Mouse (Mus musculus) myocyte (in vitro differentiated cells): ENCODE data around the gene Klrb1b. TPM values are rescaled to one million over a fixed set of nuclear protein-coding genes. Genes with fewer than 3 reads are reported as not detected.

Experiments used
- H3K27me3 ChIP-seq: one replicate; pipeline ENCODE4 v1.6.1; 2011; ENCODE audit not compliant: control insufficient read depth, insufficient read depth, insufficient read length
- H3K36me3 ChIP-seq: one replicate; pipeline ENCODE4 v1.6.1; 2011; ENCODE audit not compliant: control insufficient read depth, insufficient read depth
- H3K4me2 ChIP-seq: one replicate; pipeline ENCODE4 v1.6.1; 2011; ENCODE audit warnings: low read depth, control low read depth
- H3K4me3 ChIP-seq: one replicate; pipeline ENCODE4 v1.5.1; 2011; ENCODE audit warnings: mild to moderate bottlenecking, control low read depth, moderate library complexity
- H3K79me2 ChIP-seq: one replicate; pipeline ENCODE4 v1.6.1; 2011; ENCODE audit not compliant: control insufficient read depth, insufficient read depth
- H3ac ChIP-seq: one replicate; pipeline ENCODE4 v1.6.1; 2011; ENCODE audit not compliant: control insufficient read depth, insufficient read length
- CEBPB ChIP-seq: IDR thresholded peaks from 2 replicates; pipeline ENCODE4 v1.6.1; 2011; ENCODE audit warnings: mild to moderate bottlenecking, moderate library complexity; ENCODE audit not compliant: poor library complexity, insufficient read depth, severe bottlenecking
- E2F4 ChIP-seq: IDR thresholded peaks from one replicate; pipeline ENCODE4 v1.6.1; 2011; ENCODE audit warnings: mild to moderate bottlenecking, control low read depth, moderate library complexity; ENCODE audit not compliant: insufficient read depth
- MAX ChIP-seq: IDR thresholded peaks from one replicate; pipeline ENCODE4 v1.6.1; 2011; ENCODE audit warnings: low read depth, mild to moderate bottlenecking, control low read depth
- MYOD1 ChIP-seq, 3 experiments: IDR thresholded peaks; one replicate each; pipeline ENCODE4 v1.6.1; 2011; ENCODE audit warnings: control low read depth in 2 of 3, low read depth in 2 of 3, mild to moderate bottlenecking in 2 of 3, moderate library complexity in 1 of 3; ENCODE audit not compliant: insufficient read length in 2 of 3, control insufficient read depth in 1 of 3
- MYOG ChIP-seq, 3 experiments: IDR thresholded peaks; one replicate each; pipeline ENCODE4 v1.6.1; 2011; ENCODE audit warnings: control low read depth in 2 of 3, low read depth in 2 of 3, mild to moderate bottlenecking in 2 of 3; ENCODE audit not compliant: insufficient read length in 2 of 3, control insufficient read depth in 1 of 3, insufficient read depth in 1 of 3
- POLR2A ChIP-seq: IDR thresholded peaks from one replicate; pipeline ENCODE4 v1.6.1; 2011; ENCODE audit warnings: low read depth, mild to moderate bottlenecking, control low read depth, moderate library complexity; ENCODE audit not compliant: insufficient read length
- POLR2AphosphoS2 ChIP-seq: IDR thresholded peaks from one replicate; pipeline ENCODE4 v1.6.1; 2011; ENCODE audit warnings: low read depth, control low read depth; ENCODE audit not compliant: insufficient read length
- REST ChIP-seq: IDR thresholded peaks from one replicate; pipeline ENCODE4 v1.6.1; 2011; ENCODE audit warnings: mild to moderate bottlenecking, control low read depth, moderate library complexity; ENCODE audit not compliant: insufficient read depth, insufficient read length
- SRF ChIP-seq: IDR thresholded peaks from one replicate; pipeline ENCODE4 v1.6.1; 2011; ENCODE audit warnings: low read depth; ENCODE audit not compliant: control insufficient read depth, insufficient read length
- TCF12 ChIP-seq: IDR thresholded peaks from one replicate; pipeline ENCODE4 v1.6.1; 2011; ENCODE audit warnings: mild to moderate bottlenecking, control low read depth; ENCODE audit not compliant: poor library complexity, insufficient read depth, severe bottlenecking
- TCF3 ChIP-seq: IDR thresholded peaks from one replicate; pipeline ENCODE4 v1.6.1; 2011; ENCODE audit warnings: low read depth, control low read depth; ENCODE audit not compliant: insufficient read length
- USF1 ChIP-seq: IDR thresholded peaks from one replicate; pipeline ENCODE4 v1.6.1; 2011; ENCODE audit warnings: low read depth, mild to moderate bottlenecking, control low read depth, moderate library complexity
- polyA plus RNA-seq: library from polyadenylated mRNA; unstranded; fragments of >200 nt; fragmentation: generic; extraction: Trizol; gene quantifications from one replicate; pipeline ENCODE4 v1.2.1, GENCODE M21; 2012; ENCODE audit warnings: missing spikeins

Klrb1b gene
- polyA plus RNA-seq, 1 experiment: not detected

DNA sequence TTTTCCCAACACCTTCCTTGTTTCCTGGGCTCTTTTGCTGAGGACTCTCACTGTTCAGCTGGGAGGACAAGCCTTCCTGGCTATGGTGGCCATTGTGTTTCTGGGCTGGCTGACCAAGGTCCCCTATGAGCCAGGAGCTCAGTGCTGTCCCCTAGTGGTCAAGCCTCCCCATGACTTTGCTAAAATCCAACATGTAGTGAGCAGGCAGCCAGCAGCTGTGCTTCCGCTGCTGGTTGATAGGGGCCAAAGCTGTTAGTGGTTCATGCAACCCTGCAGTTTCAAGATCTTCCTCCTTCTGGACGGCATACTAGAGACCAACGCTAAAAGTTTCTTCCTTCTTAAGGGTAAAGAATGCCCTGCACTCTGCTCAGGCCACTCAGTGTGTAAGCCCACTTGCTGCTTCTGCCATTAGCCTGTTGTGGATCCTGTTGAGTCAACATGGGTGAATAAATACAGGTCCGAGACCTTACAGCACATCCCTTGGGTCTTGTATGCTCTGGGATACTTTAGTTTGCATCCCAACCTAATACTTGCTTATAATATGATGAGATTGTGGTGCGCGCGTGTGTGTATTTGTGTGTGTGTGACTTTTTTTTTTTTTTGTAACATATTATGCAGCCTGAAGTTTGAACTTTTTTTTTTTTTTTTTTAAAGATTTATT, 19.3 kb upstream of the Klrb1b start:
- no peaks in the 10 kb centered on the region for H3K27me3 ChIP-seq
- H3K79me2 ChIP-seq: no peaks in the 10 kb centered on the region
- H3K36me3 ChIP-seq: no peaks in the 10 kb centered on the region
- no peak overlapping the region for H3ac ChIP-seq
- peak in 2 of 3 experiments; percentile 8 to 42 for TF ChIP-seq MYOD1 (IDR thresholded peaks at IDR 0.05; ENCODE audit: control insufficient read depth in 1 of 3, insufficient read length in 2 of 3, low read depth in 2 of 3)
- TF ChIP-seq MYOG (IDR thresholded peaks at IDR 0.05; ENCODE audit: control insufficient read depth in 1 of 3, insufficient read depth in 1 of 3, insufficient read length in 2 of 3, low read depth in 2 of 3): peak in 1 of 3 experiments; percentile 37
- TF ChIP-seq SRF: no peak
- H3K4me2 ChIP-seq: no peak overlapping the region
- H3K4me3 ChIP-seq: no peak overlapping the region

DNA sequence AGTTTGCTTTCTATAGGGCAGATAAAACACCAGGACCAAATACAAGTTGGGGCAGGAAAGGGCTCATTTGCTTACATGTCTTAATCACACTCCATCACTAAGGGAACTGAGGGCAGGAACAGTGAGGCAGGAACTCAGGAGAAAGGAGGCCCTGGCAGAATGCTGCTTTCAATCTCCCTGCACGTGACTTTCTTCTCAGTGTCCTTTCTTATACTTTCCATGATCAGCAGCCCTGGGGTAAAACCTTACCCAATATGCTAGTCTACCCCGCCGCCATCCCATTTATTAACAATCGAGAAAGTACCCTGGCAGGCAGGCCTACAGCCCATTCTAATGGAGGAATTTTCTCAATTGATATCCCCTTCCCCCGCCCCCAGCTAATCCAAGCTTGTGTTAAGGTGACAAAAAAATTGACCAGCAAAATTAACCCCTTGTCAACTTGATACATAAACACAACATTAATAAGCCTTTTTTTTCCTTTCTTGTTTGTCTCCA, 18.5 kb upstream of the Klrb1b start:
- Histone ChIP-seq H3K4me2 (no peak overlapping the region), H3K36me3 (no peaks in the 10 kb centered on the region), H3ac (no peak overlapping the region), H3K79me2 (no peaks in the 10 kb centered on the region), H3K27me3 (no peaks in the 10 kb centered on the region), H3K4me3 (peak overlapping the region; percentile 63)
- TF ChIP-seq MYOD1 (IDR thresholded peaks at IDR 0.05; ENCODE audit: control insufficient read depth in 1 of 3, insufficient read length in 2 of 3, low read depth in 2 of 3) (no peak), USF1 (no peak), POLR2AphosphoS2 (no peak), TCF12 (no peak), CEBPB (no peak), POLR2A (no peak), E2F4 (no peak), REST (no peak), MAX (no peak)

GRCm38 (mm10) chr6:128844131-128844530, 18.0 kb upstream of the Klrb1b start:
- no peak overlapping the region for H3ac ChIP-seq
- H3K4me2 ChIP-seq: peak overlapping the region; percentile 89
- H3K27me3 ChIP-seq: no peaks in the 10 kb centered on the region
- TF ChIP-seq CEBPB (no peak), TCF12 (no peak), TCF3 (no peak), REST (no peak), SRF (no peak), MYOD1 (IDR thresholded peaks at IDR 0.05; ENCODE audit: control insufficient read depth in 1 of 3, insufficient read length in 2 of 3, low read depth in 2 of 3) (no peak), MAX (no peak), POLR2A (no peak), MYOG (IDR thresholded peaks at IDR 0.05; ENCODE audit: control insufficient read depth in 1 of 3, insufficient read depth in 1 of 3, insufficient read length in 2 of 3, low read depth in 2 of 3) (no peak), USF1 (no peak), E2F4 (no peak), POLR2AphosphoS2 (no peak)
- no peaks in the 10 kb centered on the region for H3K79me2 ChIP-seq
- no peaks in the 10 kb centered on the region for H3K36me3 ChIP-seq
- peak overlapping the region; percentile 63 for H3K4me3 ChIP-seq

- Histone ChIP-seq H3K79me2 (no peaks in the 10 kb centered on the region), H3K4me3 (peak overlapping the region; percentile 63), H3K4me2 (peak overlapping the region; percentile 89), H3K36me3 (no peaks in the 10 kb centered on the region), H3K27me3 (no peaks in the 10 kb centered on the region), H3ac (peak overlapping the region; percentile 70)
- no peak for TF ChIP-seq TCF12
- peak; percentile 99 for TF ChIP-seq CEBPB
These were observed 17.4 kb upstream of the Klrb1b start for GRCm38 (mm10) chr6:128843479-128843992.

- Histone ChIP-seq H3K4me3 (peak overlapping the region; percentile 63), H3K36me3 (no peaks in the 10 kb centered on the region), H3K79me2 (no peaks in the 10 kb centered on the region), H3K27me3 (no peaks in the 10 kb centered on the region), H3ac (peak overlapping the region; percentile 70), H3K4me2 (peak overlapping the region; percentile 95)
- TF ChIP-seq TCF3 (no peak), CEBPB (no peak), SRF (no peak), MAX (no peak), MYOD1 (IDR thresholded peaks at IDR 0.05; ENCODE audit: control insufficient read depth in 1 of 3, insufficient read length in 2 of 3, low read depth in 2 of 3) (peak in 1 of 3 experiments; percentile 17), E2F4 (no peak), REST (no peak), POLR2AphosphoS2 (peak; percentile 61), POLR2A (peak; percentile 69), TCF12 (no peak), USF1 (no peak), MYOG (IDR thresholded peaks at IDR 0.05; ENCODE audit: control insufficient read depth in 1 of 3, insufficient read depth in 1 of 3, insufficient read length in 2 of 3, low read depth in 2 of 3) (peak in 1 of 3 experiments; percentile 13)
These were observed 16.9 kb upstream of the Klrb1b start for GRCm38 (mm10) chr6:128842945-128843478.
